Mouse (Mus musculus) kidney, embryonic 15.5 days (tissue): ENCODE measurements at regions not wholly inside any gene's neighbourhood (a gene's known extent, or its start where the extent isn't known, plus 50 kb on each side); places are given as distances from the start of the nearest gene placed in this dataset.

Experiments used
- ATAC-seq: fragments of 200-750 bp; cut with Nextera tagmentation; replicated peaks from 2 replicates; pipeline ENCODE4 v1.8.0; 2017; ENCODE audit warnings: moderate TSS enrichment; ENCODE audit not compliant: low FRiP score
- H3K27ac ChIP-seq: fragments of 300-500 bp; sonication (generic); 2 replicates; pipeline ENCODE4 v1.5.1; 2015; ENCODE audit warnings: mild to moderate bottlenecking, inconsistent platforms
- H3K27me3 ChIP-seq: fragments of 300-500 bp; sonication (generic); 2 replicates; pipeline ENCODE4 v1.6.1; 2015; ENCODE audit warnings: inconsistent platforms
- H3K36me3 ChIP-seq: fragments of 300-500 bp; sonication (generic); 2 replicates; pipeline ENCODE4 v1.6.1; 2015; ENCODE audit warnings: inconsistent platforms
- H3K4me1 ChIP-seq: fragments of 300-500 bp; sonication (generic); 2 replicates; pipeline ENCODE4 v1.6.1; 2015; ENCODE audit warnings: inconsistent platforms
- H3K4me2 ChIP-seq: fragments of 300-500 bp; sonication (generic); 2 replicates; pipeline ENCODE4 v1.6.1; 2015; ENCODE audit warnings: moderate library complexity, mild to moderate bottlenecking, inconsistent platforms
- H3K4me3 ChIP-seq: fragments of 300-500 bp; sonication (generic); replicated peaks from 2 replicates; pipeline ENCODE4 v1.5.1; 2015; ENCODE audit warnings: mild to moderate bottlenecking, inconsistent platforms
- H3K9ac ChIP-seq: fragments of 300-500 bp; sonication (generic); 2 replicates; pipeline ENCODE4 v1.6.1; 2015; ENCODE audit warnings: mild to moderate bottlenecking, inconsistent platforms
- H3K9me3 ChIP-seq: fragments of 300-500 bp; sonication (generic); replicated peaks from 2 replicates; pipeline ENCODE4 v1.6.1; 2016; ENCODE audit warnings: inconsistent platforms
- WGBS: fragments of 180-500 bp; shearing (Covaris S2); methylation state at CpG from one replicate; pipeline ENCODE4 v1.1.7; 2015; ENCODE audit warnings: mixed read lengths; 5-methylcytosine and 5-hydroxymethylcytosine counted together

GRCm38 (mm10) chr6:31212694-31213093 lies 185.8 kb upstream of the Mkln1 start:
- Histone ChIP-seq H3K9me3 (no peaks in the 10 kb centered on the region), H3K27me3 (peaks cover 46% of the 10 kb centered on the region), H3K4me2 (no peak overlapping the region), H3K36me3 (no peaks in the 10 kb centered on the region), H3K4me1 (peaks cover 20% of the 10 kb centered on the region), H3K4me3 (no peak overlapping the region), H3K9ac (no peak overlapping the region), H3K27ac (no peak overlapping the region)
- ATAC-seq, result no peak
- 74% methylated on average over 13 of the region's 13 CpGs for WGBS

DNA sequence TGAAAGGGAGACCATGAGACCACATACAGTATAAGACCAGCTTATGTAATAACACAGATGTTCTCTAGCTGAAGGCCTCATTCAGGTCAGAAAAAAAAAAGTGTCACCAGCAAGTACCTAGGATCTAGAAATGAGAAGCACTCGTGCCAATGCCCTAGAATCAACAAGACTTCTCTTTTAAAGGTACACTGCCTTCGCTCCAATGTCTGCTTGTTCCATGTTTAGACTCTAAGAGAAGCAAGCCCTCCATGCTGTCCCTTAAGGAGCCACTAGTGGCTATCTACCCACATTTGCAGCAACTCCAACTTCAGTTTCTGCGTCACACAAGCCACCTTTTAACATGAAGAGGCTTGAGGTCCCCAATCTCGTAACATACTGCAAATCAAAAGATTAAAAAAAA lies 185.4 kb upstream of the Mkln1 start:
- Histone ChIP-seq H3K4me2 (no peak overlapping the region), H3K4me3 (no peak overlapping the region), H3K9ac (no peak overlapping the region), H3K9me3 (no peaks in the 10 kb centered on the region), H3K27ac (no peak overlapping the region), H3K36me3 (no peaks in the 10 kb centered on the region), H3K4me1 (peaks cover 25% of the 10 kb centered on the region), H3K27me3 (peaks cover 51% of the 10 kb centered on the region)
- ATAC-seq, result no peak
- 75% methylated on average over 4 of the region's 4 CpGs for WGBS

GRCm38 (mm10) chr6:31215661-31216060 lies 182.9 kb upstream of the Mkln1 start:
- Histone ChIP-seq H3K4me2 (peak overlapping the region; percentile 100), H3K9ac (no peak overlapping the region), H3K36me3 (no peaks in the 10 kb centered on the region), H3K27ac (no peak overlapping the region), H3K4me3 (peak overlapping the region; percentile 64), H3K9me3 (no peaks in the 10 kb centered on the region), H3K27me3 (peaks cover 76% of the 10 kb centered on the region), H3K4me1 (peaks cover 42% of the 10 kb centered on the region)
- WGBS, result 70% methylated on average over 8 of the region's 8 CpGs
- no peak for ATAC-seq

DNA sequence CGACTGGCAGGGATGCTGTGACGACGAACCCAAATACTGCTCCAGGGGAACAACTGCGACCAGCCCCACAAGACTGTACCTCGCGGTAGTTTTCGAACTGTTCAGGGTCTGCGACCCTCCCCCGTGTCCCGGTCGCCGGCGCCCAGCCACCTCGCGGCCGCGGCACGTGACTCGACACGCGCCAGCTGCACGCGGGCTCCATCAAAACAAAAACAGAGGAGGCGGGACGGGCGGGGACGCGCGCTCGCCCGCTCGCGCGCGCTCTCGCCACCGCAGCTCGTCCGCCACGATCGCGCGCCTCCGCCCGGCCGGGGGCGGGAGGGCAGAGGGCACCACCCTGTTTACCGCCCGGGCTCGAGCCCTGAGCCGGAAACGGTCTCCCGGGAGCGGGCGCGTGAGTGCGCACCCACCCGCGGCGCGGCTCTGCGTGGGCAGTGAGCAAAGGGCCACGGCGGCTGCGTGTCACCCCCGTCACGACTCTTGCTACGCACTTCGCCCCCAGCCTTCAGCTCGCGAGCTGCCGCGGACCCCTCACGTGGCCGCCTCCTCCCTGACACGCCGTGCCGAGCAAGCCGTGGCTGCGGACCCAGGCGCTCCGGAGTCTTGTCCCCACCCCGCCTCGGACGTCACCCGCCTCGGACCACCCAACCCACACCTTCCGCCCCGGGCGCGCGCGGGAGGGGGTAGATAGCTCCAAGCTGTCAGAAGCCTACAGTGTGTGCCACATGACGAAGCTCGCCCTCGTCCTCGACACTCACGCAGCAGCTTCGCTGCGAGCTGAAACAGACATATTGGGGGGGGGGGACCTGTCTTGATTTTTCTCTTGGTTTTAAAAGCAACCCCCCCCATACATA lies 182.1 kb upstream of the Mkln1 start:
- H3K27ac ChIP-seq, result no peak overlapping the region
- no peaks in the 10 kb centered on the region for H3K9me3 ChIP-seq
- H3K36me3 ChIP-seq, result no peaks in the 10 kb centered on the region
- ATAC-seq, result peak; percentile 72
- 1% methylated on average over 99 of the region's 100 CpGs for WGBS
- peaks cover 43% of the 10 kb centered on the region for H3K4me1 ChIP-seq
- H3K4me3 ChIP-seq, result peak overlapping the region; percentile 64
- peak overlapping the region; percentile 31 for H3K9ac ChIP-seq
- H3K27me3 ChIP-seq, result peaks cover 84% of the 10 kb centered on the region
- H3K4me2 ChIP-seq, result peak overlapping the region; percentile 100

DNA sequence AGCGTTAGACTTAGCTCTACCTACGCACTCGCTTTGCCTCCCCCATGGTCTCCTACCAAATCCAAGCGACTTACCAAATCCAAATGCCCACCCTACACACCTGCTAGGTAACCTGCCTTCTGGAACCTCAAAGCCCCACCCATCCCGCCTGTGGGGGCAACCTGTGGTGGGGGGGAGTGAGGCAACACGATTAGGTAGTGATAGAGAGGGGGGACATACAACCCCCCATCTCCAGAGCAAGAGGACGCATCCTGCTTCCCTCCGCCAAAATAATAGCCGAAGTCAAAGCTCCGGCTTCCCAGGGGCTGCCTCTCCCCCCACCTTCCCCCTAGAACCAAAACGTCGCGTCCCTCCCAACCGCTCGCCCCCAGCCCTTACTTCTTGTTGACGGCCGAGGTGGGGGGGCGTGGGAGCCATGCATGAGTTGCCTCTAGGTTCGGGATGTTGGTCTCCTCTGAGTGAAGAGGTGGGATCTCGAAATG lies 181.4 kb upstream of the Mkln1 start:
- no peak overlapping the region; the same call in 1 of the 2 replicates for H3K9ac ChIP-seq
- no peaks in the 10 kb centered on the region for H3K9me3 ChIP-seq
- under 1% methylated on average over 20 of the region's 20 CpGs for WGBS
- H3K36me3 ChIP-seq, result no peaks in the 10 kb centered on the region
- H3K27me3 ChIP-seq, result peaks cover 91% of the 10 kb centered on the region
- no peak overlapping the region for H3K27ac ChIP-seq
- H3K4me1 ChIP-seq, result peaks cover 43% of the 10 kb centered on the region
- peak overlapping the region; percentile 64 for H3K4me3 ChIP-seq
- peak overlapping the region; percentile 100 for H3K4me2 ChIP-seq
- peak; percentile 20; the same call in 1 of the 2 replicates for ATAC-seq

DNA sequence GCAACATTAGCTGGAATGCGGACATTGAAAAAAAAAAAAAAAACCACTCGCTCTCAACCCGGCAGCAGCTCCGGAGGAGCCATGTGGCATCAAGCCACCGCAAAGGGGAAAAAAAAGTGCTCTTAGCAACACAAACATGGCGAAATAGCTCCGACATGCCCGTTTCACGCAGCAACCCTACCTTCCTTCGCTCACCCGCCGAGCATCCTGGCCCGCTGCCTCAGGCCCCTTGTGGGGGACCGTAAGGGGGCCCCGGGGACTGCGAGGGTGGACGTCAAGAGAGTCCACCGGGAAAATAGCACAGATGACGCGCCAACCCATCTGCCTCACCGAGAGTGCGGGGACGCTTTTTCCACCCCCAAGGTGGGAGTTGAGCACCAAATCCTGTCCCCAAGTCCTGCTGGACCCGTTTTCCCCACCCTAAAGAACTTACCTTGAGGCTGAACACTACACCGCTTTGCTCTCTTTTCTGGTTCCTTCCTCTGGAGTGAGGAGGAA lies 180.8 kb upstream of the Mkln1 start:
- ATAC-seq, result no peak
- Histone ChIP-seq H3K4me2 (peak overlapping the region; percentile 100), H3K27ac (no peak overlapping the region), H3K4me3 (peak overlapping the region; percentile 64), H3K9ac (peak overlapping the region; percentile 16; the same call in 1 of the 2 replicates), H3K4me1 (peaks cover 43% of the 10 kb centered on the region), H3K9me3 (no peaks in the 10 kb centered on the region), H3K36me3 (no peaks in the 10 kb centered on the region), H3K27me3 (peaks cover 96% of the 10 kb centered on the region)
- 0% methylated on average over 25 of the region's 25 CpGs for WGBS

GRCm38 (mm10) chr6:31218139-31218750 lies 180.3 kb upstream of the Mkln1 start:
- Histone ChIP-seq H3K9me3 (no peaks in the 10 kb centered on the region), H3K4me2 (peak overlapping the region; percentile 100), H3K4me1 (peaks cover 43% of the 10 kb centered on the region), H3K27me3 (peaks cover 96% of the 10 kb centered on the region), H3K36me3 (no peaks in the 10 kb centered on the region), H3K27ac (no peak overlapping the region), H3K9ac (peak overlapping the region; percentile 24), H3K4me3 (peak overlapping the region; percentile 64)
- ATAC-seq, result 0 out of 2 replicates have a peak, but pooled peaks have one; percentile 7
- under 1% methylated on average over 40 of the region's 40 CpGs for WGBS

DNA sequence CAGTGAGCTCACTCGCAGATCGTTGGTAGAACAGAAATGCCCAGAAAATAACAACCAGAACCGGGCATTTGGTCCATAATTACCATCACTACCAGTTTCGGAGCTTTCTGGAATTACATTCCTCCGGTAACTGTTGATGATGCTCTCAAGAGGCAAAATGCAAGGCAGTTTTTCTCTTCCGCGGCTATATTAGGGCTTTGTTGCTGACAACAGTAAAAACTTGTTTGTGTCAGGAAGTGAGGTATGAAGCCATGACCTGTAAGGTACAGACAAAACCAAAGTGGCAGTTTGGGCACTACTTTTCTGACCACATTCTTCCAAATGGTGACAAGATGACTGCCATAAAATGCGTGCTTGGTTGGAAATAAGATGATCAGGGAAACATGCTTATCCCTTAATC lies 179.7 kb upstream of the Mkln1 start:
- WGBS, result 28% methylated on average over 8 of the region's 8 CpGs
- Histone ChIP-seq H3K4me3 (peak overlapping the region; percentile 64), H3K36me3 (no peaks in the 10 kb centered on the region), H3K9ac (no peak overlapping the region), H3K4me2 (peak overlapping the region; percentile 100), H3K27ac (no peak overlapping the region), H3K9me3 (no peaks in the 10 kb centered on the region), H3K4me1 (peaks cover 43% of the 10 kb centered on the region), H3K27me3 (peaks cover 96% of the 10 kb centered on the region)
- ATAC-seq, result no peak

GRCm38 (mm10) chr6:31219736-31220135 lies 178.8 kb upstream of the Mkln1 start:
- Histone ChIP-seq H3K27me3 (peaks cover 94% of the 10 kb centered on the region), H3K4me1 (peaks cover 43% of the 10 kb centered on the region), H3K4me2 (peak overlapping the region; percentile 70), H3K4me3 (peak overlapping the region; percentile 40), H3K36me3 (no peaks in the 10 kb centered on the region), H3K27ac (no peak overlapping the region), H3K9me3 (no peaks in the 10 kb centered on the region), H3K9ac (no peak overlapping the region)
- no peak for ATAC-seq
- WGBS, result 30% methylated on average over 3 of the region's 3 CpGs

- H3K4me2 ChIP-seq, result peak overlapping the region; percentile 70
- peak; percentile 44 for ATAC-seq
- no peak overlapping the region for H3K27ac ChIP-seq
- H3K4me3 ChIP-seq, result peak overlapping the region; percentile 40
- WGBS, result under 1% methylated on average over 30 of the region's 30 CpGs
- no peak overlapping the region for H3K9ac ChIP-seq
- H3K9me3 ChIP-seq, result no peaks in the 10 kb centered on the region
- H3K27me3 ChIP-seq, result peaks cover 88% of the 10 kb centered on the region
- peaks cover 43% of the 10 kb centered on the region for H3K4me1 ChIP-seq
- no peaks in the 10 kb centered on the region for H3K36me3 ChIP-seq
These were observed 178.2 kb upstream of the Mkln1 start for GRCm38 (mm10) chr6:31220184-31220931.

- no peak for ATAC-seq
- Histone ChIP-seq H3K36me3 (no peaks in the 10 kb centered on the region), H3K4me3 (no peak overlapping the region), H3K4me2 (no peak overlapping the region), H3K9ac (no peak overlapping the region), H3K27me3 (peaks cover 77% of the 10 kb centered on the region), H3K4me1 (peaks cover 35% of the 10 kb centered on the region), H3K9me3 (no peaks in the 10 kb centered on the region), H3K27ac (no peak overlapping the region)
- WGBS, result 32% methylated on average over 10 of the region's 10 CpGs
These were observed 177.0 kb upstream of the Mkln1 start for GRCm38 (mm10) chr6:31221490-31221889.
